Mouse (Mus musculus): Measurements from ENCODE around the gene 4930426L09Rik.
A peak's percentile ranks its signal among the peaks of the same experiment; 100 is the strongest.

Gene 4930426L09Rik

DNA sequence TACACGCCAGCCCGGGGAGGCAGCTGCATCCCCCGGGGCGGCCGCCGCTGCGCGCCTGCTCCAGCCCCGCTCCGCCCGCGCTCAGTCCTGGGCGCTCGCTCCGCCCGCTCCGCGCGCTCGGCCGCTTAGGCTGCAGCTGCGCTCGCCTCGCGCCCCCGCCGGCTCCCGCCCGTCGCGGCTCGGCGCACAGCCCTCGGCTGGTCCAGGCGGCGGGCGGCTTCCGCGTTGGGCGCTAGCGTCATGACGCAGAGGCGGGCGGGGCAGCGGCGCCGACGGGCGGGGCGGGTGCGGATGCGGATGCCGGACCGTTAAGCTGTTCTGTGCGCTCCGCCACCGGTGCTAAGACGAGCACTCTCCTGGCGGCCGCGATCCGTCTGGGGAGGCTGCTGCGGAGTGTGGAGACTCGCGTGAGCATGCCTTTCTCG, at the start of gene 4930426L09Rik, which contains the start of gene Pip4k2a:
Gene 4930426L09Rik, plus strand, starts transcription at position 290 of the 425 bp plus-strand sequence.
Gene Pip4k2a, minus strand, starts transcription at position 73 of the 425 bp plus-strand sequence.
- peak; percentile 94 for DNase-seq (ENCODE audit: low spot score)

DNA sequence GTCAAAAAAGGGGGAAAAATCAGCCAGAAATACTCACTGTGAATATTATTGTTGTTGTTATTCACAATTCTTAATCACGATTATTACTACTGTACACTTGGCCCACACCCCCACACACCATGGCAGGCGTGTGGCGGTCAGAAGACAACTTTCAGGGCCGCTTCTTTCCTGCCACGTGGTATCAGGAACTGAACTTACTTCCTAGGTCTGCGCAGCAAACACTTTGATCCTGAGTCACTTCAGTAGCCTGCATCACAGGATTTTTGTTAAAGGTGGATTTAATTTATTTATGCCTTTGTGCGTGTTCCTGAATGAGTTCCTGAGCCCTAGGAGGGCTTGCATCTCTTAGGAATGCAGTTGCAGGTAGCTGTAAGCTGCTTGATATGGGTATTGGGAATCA, 49.4 kb upstream of the 4930426L09Rik start:
- no peak for DNase-seq (ENCODE audit: low spot score)

GRCm38 (mm10) chr2:18950758-18951157, 47.4 kb upstream of the 4930426L09Rik start:
- DNase-seq (ENCODE audit: low spot score) = no peak

DNA sequence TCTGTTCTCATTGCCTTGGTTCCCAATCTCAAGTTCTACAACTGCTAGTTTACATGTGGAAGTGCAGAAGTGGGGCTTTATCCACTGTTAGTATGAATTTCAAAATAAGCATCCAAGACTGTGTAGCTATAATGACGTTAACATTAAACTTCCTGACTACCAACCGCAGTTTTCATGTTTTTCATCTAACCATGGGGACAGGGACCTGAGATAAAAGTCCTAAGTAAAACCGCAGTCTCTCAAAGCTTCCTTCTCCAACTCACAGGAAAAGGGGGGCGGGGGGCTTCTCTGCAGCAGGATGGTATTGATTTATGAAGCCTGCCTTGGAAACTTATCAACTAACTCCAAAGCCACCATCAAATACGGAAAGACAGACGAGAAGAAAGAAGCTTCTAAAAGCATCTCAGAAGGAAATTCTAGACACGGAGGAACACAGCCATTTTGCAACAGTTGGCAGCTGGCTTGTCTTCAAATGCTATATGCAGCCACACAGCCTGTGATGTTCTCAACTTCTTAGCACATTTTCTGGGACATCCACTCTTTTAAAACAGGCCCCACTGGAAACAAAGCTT, 46.0 kb upstream of the 4930426L09Rik start:
- no peak for DNase-seq (ENCODE audit: low spot score)

DNA sequence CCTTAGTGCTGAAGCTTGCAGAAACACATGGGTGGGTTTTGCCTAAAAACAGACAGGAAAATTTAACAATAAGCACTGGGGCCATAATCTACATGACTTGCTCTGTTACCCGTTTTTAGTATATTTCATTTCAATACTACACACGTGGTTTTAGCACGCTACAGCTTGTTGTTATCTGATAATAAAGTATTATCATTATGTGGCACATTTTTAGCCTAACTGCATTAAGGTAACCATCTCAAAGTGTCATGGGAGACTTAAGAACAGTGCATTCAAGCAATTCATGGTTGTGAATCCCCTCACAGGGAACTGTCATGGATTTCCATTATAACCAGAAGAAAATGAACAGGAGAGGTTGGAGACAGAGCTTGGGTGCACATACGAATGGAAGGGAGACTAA, 43.7 kb upstream of the 4930426L09Rik start:
- DNase-seq (ENCODE audit: low spot score) = no peak

DNA sequence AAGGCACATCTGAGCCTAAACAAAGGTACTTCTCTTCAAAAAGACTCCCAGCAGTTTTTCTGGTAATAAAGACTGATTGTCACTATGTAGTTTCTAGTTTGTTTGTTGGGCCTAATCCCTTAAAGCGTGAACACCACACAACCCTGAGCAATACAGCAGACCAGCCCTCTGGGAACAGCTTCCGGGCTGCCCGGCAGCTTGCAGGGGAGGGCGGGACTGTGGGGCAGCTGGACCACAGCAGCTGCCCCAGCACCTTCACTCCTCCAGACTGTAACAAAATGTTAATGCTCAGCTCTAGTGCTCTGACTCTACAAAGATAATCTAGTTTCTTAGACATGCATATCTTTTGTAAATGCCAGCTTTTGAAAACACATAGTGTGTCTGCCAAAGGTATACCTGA, 43.1 kb upstream of the 4930426L09Rik start:
- DNase-seq (ENCODE audit: low spot score) = no peak

- DNase-seq (ENCODE audit: low spot score) = no peak
These were observed 42.5 kb upstream of the 4930426L09Rik start for GRCm38 (mm10) chr2:18955671-18956070.

DNA sequence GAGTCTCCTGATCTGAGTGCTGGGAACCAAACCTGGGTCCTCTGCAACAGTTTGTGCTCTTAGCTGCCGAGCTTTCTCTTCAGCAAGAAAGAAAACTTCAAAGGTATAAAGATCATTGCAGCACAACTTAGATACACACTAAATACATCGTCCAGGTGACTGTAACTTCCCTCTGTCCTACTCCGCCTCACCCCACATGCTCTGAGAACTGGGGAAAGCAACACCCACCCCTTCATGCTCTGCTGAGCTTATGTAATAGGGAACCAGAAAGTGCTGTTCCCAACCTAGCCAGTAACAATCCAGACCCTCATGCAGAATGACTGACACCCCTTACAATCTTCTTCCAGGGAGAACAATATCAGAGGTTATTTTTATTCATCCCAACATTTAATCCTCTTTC, 41.7 kb upstream of the 4930426L09Rik start:
- no peak for DNase-seq (ENCODE audit: low spot score)

GRCm38 (mm10) chr2:18956945-18957344, 41.2 kb upstream of the 4930426L09Rik start:
- no peak for DNase-seq (ENCODE audit: low spot score)

DNA sequence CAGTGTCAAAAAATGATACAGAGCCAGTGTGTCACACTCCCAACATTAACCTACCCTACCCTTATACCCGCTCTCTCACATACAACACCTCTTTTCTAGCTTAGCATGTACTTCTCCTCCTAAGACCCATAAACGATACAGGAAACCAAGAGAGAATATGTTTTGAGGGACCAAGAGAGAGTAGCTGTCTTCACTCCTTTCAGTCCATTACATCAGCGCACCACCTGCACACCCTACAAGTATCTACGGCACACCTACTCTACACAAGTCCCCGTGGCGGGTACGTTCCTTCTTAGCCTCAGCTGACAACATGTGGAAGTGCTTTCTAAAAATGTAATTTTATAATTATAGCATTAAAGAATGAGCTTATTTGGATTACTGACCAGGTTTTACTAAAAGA, 40.7 kb upstream of the 4930426L09Rik start:
- DNase-seq (ENCODE audit: low spot score) = no peak

- DNase-seq (ENCODE audit: low spot score) = no peak
These were observed 40.1 kb upstream of the 4930426L09Rik start for GRCm38 (mm10) chr2:18958044-18958443.

- no peak for DNase-seq (ENCODE audit: low spot score)
These were observed 39.6 kb upstream of the 4930426L09Rik start for GRCm38 (mm10) chr2:18958501-18958900.

- no peak for DNase-seq (ENCODE audit: low spot score)
These were observed 39.1 kb upstream of the 4930426L09Rik start for GRCm38 (mm10) chr2:18959008-18959407.

DNA sequence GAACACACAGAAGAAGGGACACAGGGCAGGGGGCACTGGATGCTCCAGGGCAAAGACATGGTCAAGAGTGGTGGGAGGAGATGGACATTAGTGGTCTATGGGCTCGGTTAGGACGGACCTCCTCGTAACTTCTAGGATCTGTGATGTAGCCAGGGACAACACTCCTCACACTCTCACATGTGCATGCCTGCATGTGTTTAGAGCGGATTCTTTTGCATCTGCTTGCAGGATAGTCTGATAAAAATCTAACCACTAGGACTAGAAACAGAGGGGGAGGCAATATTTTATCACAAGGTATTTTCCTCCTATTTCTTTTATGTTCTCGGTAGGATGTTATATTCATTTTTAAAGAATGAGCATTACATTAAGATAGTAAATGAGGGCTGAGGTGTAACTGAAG, 38.6 kb upstream of the 4930426L09Rik start:
- DNase-seq (ENCODE audit: low spot score) = no peak

DNA sequence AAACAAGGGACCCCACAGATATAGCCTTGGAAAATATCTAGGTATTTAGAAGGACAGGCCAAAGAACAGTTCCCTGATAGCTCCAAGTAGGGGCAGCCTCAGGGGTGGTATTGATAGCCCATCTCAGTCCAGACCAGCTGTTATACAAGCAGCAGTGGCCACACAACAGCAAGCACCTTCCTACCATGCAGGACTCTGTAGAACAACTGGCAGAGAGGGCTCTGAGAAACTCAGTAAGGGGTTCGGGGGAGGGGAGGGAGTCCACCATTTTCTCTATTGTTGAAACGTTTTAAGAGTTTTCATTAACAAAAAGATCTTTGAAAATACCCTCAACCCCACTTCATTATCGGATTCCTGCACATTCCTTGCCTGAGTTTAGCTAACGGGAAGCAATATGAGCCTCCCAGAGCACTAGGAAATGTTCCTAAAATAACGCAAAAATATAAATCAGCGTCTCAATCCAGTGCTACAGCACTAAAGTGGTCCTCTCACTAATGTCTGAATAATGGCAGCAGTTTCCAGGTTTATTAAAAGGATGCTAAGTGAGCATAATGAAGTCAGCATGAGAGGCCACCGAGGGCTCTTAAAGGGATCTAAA, 37.7 kb upstream of the 4930426L09Rik start:
- DNase-seq (ENCODE audit: low spot score) = no peak

DNA sequence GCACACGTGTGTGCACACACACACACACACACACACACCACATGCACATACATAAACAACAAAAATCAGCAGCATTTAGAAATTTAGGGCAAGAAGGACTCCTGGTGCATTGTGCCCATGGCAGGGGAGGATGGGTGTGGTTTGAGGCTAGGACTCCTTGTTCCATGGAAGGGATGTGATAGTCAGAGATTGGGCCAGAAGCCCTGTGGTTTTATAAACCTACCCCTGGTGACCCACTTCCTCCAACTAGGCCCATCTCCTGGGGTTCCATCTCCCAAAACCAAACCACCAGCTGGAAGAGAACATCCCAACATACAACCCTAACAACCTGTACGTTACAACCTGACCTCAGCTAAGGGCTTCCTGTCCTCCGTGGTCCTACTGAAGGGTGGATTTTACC, 35.6 kb upstream of the 4930426L09Rik start:
- DNase-seq (ENCODE audit: low spot score) = no peak

DNA sequence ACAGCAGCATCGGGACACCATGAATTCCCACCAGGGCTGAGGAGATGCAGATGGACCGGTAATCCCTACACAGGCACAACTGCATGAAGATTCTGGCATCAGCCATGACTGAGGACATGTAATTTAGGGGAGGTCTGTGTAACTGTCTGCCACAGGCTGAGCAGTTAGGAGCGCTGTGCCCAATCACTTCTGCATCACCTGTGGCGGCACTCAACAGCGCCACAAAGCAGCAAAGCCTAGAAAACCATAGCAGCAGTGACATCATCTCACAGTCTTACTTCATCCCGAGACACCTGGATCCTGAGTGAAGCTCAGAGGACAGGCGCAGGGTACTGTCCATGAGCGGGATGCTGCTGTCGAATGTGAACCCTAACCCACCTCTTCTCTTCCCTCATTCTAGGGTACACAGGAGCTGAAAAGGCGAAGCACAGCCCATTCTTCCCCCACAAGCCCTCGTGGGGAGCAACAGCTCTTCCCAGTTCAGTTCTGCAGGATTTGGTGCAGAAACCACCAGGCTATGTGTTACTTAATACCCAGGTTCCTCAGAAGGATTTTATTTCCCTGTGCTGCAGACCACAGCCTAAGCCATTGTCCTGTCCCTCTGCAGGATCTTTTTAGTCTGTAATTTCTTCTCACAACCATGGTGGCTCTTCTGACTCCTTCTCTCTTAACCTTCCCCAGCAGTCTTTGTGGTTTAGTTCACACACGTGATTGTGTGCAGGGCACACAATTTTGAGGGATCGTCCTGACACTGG, 34.7 kb upstream of the 4930426L09Rik start:
- no peak for DNase-seq (ENCODE audit: low spot score)

DNA sequence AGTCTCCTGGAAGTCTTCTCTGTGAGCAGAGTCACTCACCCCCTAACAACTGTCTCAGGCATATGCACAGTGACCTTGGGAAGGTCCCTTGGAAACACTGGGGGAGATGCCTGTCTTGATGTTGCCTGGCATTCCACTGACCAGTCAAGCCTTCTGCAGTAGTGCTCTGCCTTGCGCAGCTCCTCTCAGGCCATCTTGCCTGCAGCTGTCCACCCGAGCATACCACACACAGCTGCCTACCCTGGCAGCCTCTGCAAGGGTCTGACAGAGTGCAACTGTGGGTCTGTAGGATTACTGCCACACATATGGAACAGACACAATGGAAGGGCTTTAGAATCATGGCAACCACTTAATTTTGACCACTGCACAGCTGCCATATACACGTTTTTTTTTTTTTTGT, 33.0 kb upstream of the 4930426L09Rik start:
- DNase-seq (ENCODE audit: low spot score) = no peak

DNA sequence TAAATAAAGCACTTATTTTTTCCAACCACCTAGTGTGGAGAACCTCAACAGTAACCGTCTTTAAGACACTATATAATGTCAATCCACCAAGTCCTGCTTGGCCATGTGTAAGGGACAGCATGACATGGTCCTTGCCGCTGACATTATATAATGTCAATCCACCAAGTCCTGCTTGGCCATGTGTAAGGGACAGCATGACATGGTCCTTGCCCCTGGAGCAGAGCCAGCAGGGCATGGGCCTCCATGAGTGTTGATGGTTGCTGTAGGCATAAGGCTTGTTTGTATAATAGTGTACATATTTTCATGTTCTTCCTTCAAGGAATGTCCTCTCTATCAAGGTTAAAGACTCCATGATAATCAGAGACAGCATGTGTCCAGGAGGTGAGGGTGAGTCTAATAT, 32.2 kb upstream of the 4930426L09Rik start:
- no peak for DNase-seq (ENCODE audit: low spot score)

- DNase-seq (ENCODE audit: low spot score) = no peak
These were observed 31.6 kb upstream of the 4930426L09Rik start for GRCm38 (mm10) chr2:18966566-18966965.

DNA sequence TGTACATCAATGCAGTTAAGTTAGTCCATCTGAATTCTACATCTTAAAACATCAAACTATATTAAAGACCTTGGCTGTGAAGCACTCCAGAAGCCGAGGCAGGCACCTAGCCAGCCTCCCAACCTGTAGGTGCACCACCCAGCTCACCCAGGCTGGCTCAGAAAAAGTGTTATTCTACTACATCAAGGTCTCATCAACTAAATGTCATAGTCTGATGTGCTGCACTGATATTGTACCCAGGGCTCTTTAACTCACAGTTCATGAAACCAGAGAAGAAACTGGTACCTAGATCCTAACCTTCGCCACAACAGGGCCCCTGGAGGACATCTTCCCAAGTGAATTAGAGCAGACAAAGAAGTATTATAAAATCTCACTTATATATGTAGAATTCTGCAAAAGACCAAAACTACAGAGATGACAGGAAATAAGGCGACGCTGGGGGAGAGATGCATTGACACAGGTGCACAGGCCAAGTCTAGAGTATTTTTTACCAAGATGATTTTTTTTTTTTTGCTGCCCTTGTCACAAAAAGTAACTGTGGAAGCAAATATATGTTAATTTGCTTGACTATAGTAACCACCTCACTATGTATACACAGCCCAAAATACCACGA, 30.6 kb upstream of the 4930426L09Rik start:
- no peak for DNase-seq (ENCODE audit: low spot score)

- no peak for DNase-seq (ENCODE audit: low spot score)
These were observed 29.0 kb upstream of the 4930426L09Rik start for GRCm38 (mm10) chr2:18969066-18969681.
